Mouse (Mus musculus): ENCODE data around the gene Pip5k1b. TPM values are rescaled to one million over a fixed set of nuclear protein-coding genes. Genes with fewer than 3 reads are reported as not detected.

The Pip5k1b gene
- polyA plus RNA-seq, 1 experiment = 0.24 TPM

- TF ChIP-seq TCF12 (IDR thresholded peaks at IDR 0.05; ENCODE audit: insufficient read depth, poor library complexity, severe bottlenecking) (no peak), POLR2AphosphoS2 (IDR thresholded peaks at IDR 0.05; ENCODE audit: insufficient read length, low read depth) (no peak), E2F4 (IDR thresholded peaks at IDR 0.05; ENCODE audit: insufficient read depth) (no peak), MAX (IDR thresholded peaks at IDR 0.05; ENCODE audit: low read depth) (no peak), CEBPB (IDR thresholded peaks at IDR 0.05; ENCODE audit: insufficient read depth, poor library complexity, severe bottlenecking) (no peak), USF1 (IDR thresholded peaks at IDR 0.05; ENCODE audit: low read depth) (no peak), MYOD1 (IDR thresholded peaks at IDR 0.05; ENCODE audit: control insufficient read depth in 1 of 3, insufficient read length in 2 of 3, low read depth in 2 of 3) (no peak), SRF (IDR thresholded peaks at IDR 0.05; ENCODE audit: control insufficient read depth, insufficient read length, low read depth) (no peak), REST (IDR thresholded peaks at IDR 0.05; ENCODE audit: insufficient read depth, insufficient read length) (no peak), MYOG (IDR thresholded peaks at IDR 0.05; ENCODE audit: control insufficient read depth in 1 of 3, insufficient read depth in 1 of 3, insufficient read length in 2 of 3, low read depth in 2 of 3) (no peak), POLR2A (IDR thresholded peaks at IDR 0.05; ENCODE audit: insufficient read length, low read depth) (no peak), TCF3 (IDR thresholded peaks at IDR 0.05; ENCODE audit: insufficient read length, low read depth) (no peak)
- Histone ChIP-seq H3ac (ENCODE audit: control insufficient read depth, insufficient read length) (no peak overlapping the region), H3K4me3 (no peak overlapping the region), H3K4me2 (ENCODE audit: low read depth) (no peak overlapping the region), H3K79me2 (ENCODE audit: control insufficient read depth, insufficient read depth) (no peaks in the 10 kb centered on the region), H3K27me3 (ENCODE audit: control insufficient read depth, insufficient read depth, insufficient read length) (no peaks in the 10 kb centered on the region), H3K36me3 (ENCODE audit: control insufficient read depth, insufficient read depth) (no peaks in the 10 kb centered on the region)
These were observed 27.4 kb downstream of the Pip5k1b start for GRCm38 (mm10) chr19:24528129-24528730.

DNA sequence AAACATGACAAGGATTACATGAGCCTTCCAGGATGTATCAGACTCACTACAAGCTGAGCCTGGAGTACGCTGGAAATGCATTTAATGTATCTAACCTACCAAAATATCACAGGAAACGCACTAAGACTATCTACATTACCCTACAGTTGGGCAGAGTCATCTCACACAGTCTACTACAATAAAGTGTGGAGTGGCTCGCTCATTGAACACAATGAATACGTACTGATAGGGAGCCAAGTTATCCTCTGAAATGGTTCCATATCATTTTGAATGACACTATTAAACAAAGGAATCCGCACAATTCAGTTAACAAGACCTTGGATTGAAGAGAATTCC, 28.1 kb downstream of the Pip5k1b start:
- Histone ChIP-seq H3K4me2 (ENCODE audit: low read depth) (no peak overlapping the region), H3K79me2 (ENCODE audit: control insufficient read depth, insufficient read depth) (no peaks in the 10 kb centered on the region), H3K27me3 (ENCODE audit: control insufficient read depth, insufficient read depth, insufficient read length) (no peaks in the 10 kb centered on the region), H3ac (ENCODE audit: control insufficient read depth, insufficient read length) (no peak overlapping the region), H3K36me3 (ENCODE audit: control insufficient read depth, insufficient read depth) (no peaks in the 10 kb centered on the region), H3K4me3 (no peak overlapping the region)
- TF ChIP-seq TCF3 (IDR thresholded peaks at IDR 0.05; ENCODE audit: insufficient read length, low read depth) (no peak), TCF12 (IDR thresholded peaks at IDR 0.05; ENCODE audit: insufficient read depth, poor library complexity, severe bottlenecking) (no peak), POLR2AphosphoS2 (IDR thresholded peaks at IDR 0.05; ENCODE audit: insufficient read length, low read depth) (no peak), REST (IDR thresholded peaks at IDR 0.05; ENCODE audit: insufficient read depth, insufficient read length) (no peak), CEBPB (IDR thresholded peaks at IDR 0.05; ENCODE audit: insufficient read depth, poor library complexity, severe bottlenecking) (no peak), E2F4 (IDR thresholded peaks at IDR 0.05; ENCODE audit: insufficient read depth) (no peak), MYOD1 (IDR thresholded peaks at IDR 0.05; ENCODE audit: control insufficient read depth in 1 of 3, insufficient read length in 2 of 3, low read depth in 2 of 3) (no peak), USF1 (IDR thresholded peaks at IDR 0.05; ENCODE audit: low read depth) (no peak), POLR2A (IDR thresholded peaks at IDR 0.05; ENCODE audit: insufficient read length, low read depth) (no peak), MAX (IDR thresholded peaks at IDR 0.05; ENCODE audit: low read depth) (no peak)

DNA sequence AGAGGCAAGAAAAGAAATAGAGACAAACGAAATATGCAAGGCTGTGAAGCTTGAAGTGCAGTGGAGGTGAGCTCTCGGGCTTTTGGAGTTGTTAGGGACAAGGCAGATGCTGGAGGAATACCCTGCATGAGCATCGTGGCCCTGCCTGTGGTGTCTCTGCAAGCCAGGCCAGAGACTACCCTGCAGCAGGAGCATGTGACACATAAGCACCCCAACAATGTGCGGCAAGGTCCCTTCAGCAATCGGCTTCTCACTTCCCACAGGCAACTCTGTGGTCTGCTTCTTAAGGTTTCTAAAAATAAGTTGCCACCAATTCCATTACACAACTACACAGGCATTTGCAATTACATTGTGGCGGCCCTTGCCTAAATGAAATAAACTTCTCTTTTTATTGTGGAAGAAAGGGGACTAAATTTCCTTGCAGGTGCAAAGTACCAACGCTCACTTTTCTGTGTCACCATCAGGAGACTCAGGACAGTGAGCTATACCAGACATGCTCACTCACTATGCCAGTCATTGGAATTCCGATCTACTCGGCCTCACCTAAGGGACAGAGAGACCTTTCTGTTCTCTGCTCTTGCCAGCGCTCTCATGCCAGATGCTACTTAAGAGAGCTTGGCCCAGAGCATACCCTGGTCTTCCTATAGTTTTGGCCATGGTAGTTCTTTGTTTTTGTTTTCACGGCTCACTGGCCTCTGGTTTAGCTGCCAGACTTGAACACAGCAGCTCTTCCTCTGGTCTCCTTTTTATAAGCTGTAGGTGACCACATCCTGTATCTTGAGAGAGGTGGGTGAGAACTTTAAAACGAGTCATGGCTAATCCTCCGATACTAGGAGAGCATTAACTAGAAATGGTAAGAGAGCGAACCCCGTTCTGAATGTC, 28.7 kb downstream of the Pip5k1b start:
- Histone ChIP-seq H3K79me2 (ENCODE audit: control insufficient read depth, insufficient read depth) (no peaks in the 10 kb centered on the region), H3ac (ENCODE audit: control insufficient read depth, insufficient read length) (no peak overlapping the region), H3K4me3 (no peak overlapping the region), H3K4me2 (ENCODE audit: low read depth) (no peak overlapping the region), H3K36me3 (ENCODE audit: control insufficient read depth, insufficient read depth) (no peaks in the 10 kb centered on the region), H3K27me3 (ENCODE audit: control insufficient read depth, insufficient read depth, insufficient read length) (no peaks in the 10 kb centered on the region)
- no peak for TF ChIP-seq MYOD1 (IDR thresholded peaks at IDR 0.05; ENCODE audit: control insufficient read depth in 1 of 3, insufficient read length in 2 of 3, low read depth in 2 of 3)
- TF ChIP-seq POLR2AphosphoS2 (IDR thresholded peaks at IDR 0.05; ENCODE audit: insufficient read length, low read depth) = no peak
- TF ChIP-seq MYOG (IDR thresholded peaks at IDR 0.05; ENCODE audit: control insufficient read depth in 1 of 3, insufficient read depth in 1 of 3, insufficient read length in 2 of 3, low read depth in 2 of 3) = no peak
- no peak for TF ChIP-seq MAX (IDR thresholded peaks at IDR 0.05; ENCODE audit: low read depth)
- no peak for TF ChIP-seq SRF (IDR thresholded peaks at IDR 0.05; ENCODE audit: control insufficient read depth, insufficient read length, low read depth)
- no peak for TF ChIP-seq CEBPB (IDR thresholded peaks at IDR 0.05; ENCODE audit: insufficient read depth, poor library complexity, severe bottlenecking)
- TF ChIP-seq USF1 (IDR thresholded peaks at IDR 0.05; ENCODE audit: low read depth) = no peak
- TF ChIP-seq POLR2A (IDR thresholded peaks at IDR 0.05; ENCODE audit: insufficient read length, low read depth) = no peak
- no peak for TF ChIP-seq E2F4 (IDR thresholded peaks at IDR 0.05; ENCODE audit: insufficient read depth)

GRCm38 (mm10) chr19:24523476-24524313, 32.0 kb downstream of the Pip5k1b start:
- H3K4me2 ChIP-seq (ENCODE audit: low read depth) = no peak overlapping the region
- no peak for TF ChIP-seq CEBPB (IDR thresholded peaks at IDR 0.05; ENCODE audit: insufficient read depth, poor library complexity, severe bottlenecking)
- no peak for TF ChIP-seq MYOD1 (IDR thresholded peaks at IDR 0.05; ENCODE audit: control insufficient read depth in 1 of 3, insufficient read length in 2 of 3, low read depth in 2 of 3)
- no peak for TF ChIP-seq USF1 (IDR thresholded peaks at IDR 0.05; ENCODE audit: low read depth)
- TF ChIP-seq POLR2AphosphoS2 (IDR thresholded peaks at IDR 0.05; ENCODE audit: insufficient read length, low read depth) = no peak
- no peak for TF ChIP-seq MYOG (IDR thresholded peaks at IDR 0.05; ENCODE audit: control insufficient read depth in 1 of 3, insufficient read depth in 1 of 3, insufficient read length in 2 of 3, low read depth in 2 of 3)
- H3ac ChIP-seq (ENCODE audit: control insufficient read depth, insufficient read length) = no peak overlapping the region
- no peaks in the 10 kb centered on the region for H3K36me3 ChIP-seq (ENCODE audit: control insufficient read depth, insufficient read depth)
- H3K27me3 ChIP-seq (ENCODE audit: control insufficient read depth, insufficient read depth, insufficient read length) = no peaks in the 10 kb centered on the region
- H3K4me3 ChIP-seq = no peak overlapping the region
- H3K79me2 ChIP-seq (ENCODE audit: control insufficient read depth, insufficient read depth) = no peaks in the 10 kb centered on the region

All from myocyte (in vitro differentiated cells).